Mouse (Mus musculus): ENCODE measurements around the gene Frmd4b.
A peak's percentile ranks its signal among the peaks of the same experiment; 100 is the strongest.

Frmd4b gene

DNA sequence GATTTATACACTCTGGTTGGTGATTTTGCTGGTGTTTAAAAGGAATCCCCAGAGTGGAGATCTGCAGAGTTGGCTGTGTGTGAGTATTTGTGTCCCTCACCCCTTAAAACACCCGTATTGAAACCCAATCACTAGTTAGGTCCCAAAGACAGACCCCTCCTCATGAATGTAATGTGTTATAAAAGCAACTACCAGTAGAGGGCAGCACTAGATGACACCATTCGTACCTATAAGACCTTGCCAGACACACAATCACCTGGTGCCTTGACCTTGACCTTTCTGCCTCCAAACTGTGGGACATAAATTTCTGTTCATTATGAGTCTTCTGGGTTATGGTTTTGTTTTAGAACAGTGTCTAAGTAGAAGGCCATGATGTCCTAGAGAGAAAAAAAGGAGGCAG, 96.8 kb downstream of the Frmd4b start:
- no peak for DNase-seq (ENCODE audit: low spot score)

DNA sequence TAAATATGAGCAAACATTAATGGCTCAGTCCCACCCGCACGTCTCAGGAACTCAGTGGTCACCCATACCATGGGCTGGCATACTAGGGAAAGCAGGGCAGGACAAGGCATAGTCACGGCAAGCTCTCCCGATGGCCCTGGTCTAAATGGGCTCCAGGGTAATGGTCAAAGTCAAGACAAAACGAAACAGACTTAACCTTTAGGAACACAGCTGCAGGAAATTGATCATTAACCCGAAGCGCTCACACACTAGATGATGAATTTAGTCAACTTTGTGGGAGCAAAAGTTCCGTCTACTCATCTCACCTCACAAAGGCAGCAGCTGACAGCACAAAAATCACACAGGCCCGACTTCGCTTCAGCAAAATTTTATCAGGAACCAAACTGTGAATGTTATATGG, 97.8 kb downstream of the Frmd4b start:
- DNase-seq (ENCODE audit: low spot score), result no peak

DNA sequence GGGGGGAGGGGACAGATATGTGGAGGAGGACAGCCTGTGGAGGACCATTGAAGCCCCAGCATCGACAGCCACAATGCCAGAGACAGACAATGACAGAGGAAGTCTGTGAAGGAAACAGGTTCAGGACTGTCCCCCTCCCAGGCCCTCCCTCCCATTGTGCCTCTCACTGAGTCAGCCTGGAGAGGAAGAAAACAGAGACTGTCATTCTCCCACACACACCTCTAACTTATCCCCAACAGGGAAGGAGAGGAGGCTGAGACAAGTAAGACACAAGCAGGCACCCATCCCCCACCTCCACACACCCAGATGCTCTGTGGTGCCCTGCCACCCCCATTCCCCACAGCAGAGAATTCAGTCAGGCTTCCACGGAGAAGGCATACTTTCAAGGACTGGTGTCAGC, 98.9 kb downstream of the Frmd4b start:
- no peak for DNase-seq (ENCODE audit: low spot score)

DNA sequence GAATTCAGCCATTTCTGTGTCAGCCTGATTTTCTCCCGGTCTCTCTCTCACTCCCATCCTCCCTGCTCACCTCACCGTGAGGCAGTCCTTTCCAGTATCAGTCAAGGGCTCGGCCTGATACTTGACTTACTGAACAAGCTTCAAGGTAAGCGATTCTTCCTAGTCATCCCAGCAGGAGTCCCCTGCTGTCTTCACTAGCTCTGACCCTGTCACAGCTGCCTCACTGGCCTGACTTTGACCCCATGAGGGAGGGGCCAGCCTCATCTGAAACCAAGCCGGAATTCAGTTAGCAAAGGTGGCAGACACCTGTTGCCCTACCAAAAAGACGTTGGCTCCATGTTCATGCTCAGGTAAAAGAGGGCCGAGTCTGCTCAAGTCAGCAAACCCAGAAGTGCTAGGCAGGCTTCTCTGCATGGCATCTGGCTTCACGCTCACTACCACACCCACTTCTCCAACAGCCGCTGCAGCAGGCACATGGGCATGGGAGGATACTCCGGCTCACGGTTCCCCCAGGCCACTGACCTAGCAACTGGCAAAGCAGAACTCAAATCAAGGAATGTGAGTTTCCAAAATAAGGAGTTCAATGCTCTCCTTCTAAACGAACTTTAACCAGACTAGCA, 99.6 kb downstream of the Frmd4b start:
- DNase-seq (ENCODE audit: low spot score), result no peak

DNA sequence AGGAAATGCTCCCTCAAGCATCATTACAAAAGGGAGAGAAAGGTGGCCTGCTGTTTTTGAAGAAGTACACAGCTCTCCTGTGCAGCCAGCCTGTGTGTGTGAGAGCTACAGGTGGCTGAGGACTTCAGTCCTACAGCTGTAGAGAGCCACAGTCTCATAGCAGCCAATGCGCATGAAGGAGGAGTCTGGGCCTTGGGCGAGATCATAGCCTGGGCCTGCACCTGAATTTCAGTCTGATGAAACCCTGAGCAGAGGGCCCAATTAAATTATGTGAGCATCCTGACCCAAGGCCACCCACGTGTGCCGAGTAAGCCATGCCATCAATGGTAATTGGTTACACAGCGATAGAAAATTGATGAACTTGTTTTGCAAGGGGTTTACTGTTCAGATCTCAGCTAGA, 100.4 kb downstream of the Frmd4b start:
- DNase-seq (ENCODE audit: low spot score), result no peak

DNA sequence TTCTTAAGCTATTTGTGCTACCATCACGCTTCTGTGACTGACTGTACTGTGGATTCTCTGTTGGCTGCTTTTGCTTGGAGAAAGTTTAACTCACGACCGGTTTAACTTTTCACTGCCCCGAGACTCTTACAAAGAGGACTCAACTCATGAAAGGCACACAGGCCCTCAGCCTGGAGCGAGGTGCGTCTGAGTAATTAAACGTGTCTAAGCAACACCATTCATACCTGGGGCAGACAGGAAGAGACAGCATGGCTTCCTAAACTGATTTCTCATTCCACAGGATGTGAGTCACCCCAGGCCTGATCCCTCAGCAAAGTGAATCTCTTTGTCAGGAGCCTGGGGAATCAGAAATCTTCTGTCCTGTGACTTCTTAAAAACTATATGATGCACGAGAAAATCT, 106.6 kb downstream of the Frmd4b start:
- no peak for DNase-seq (ENCODE audit: low spot score)

DNA sequence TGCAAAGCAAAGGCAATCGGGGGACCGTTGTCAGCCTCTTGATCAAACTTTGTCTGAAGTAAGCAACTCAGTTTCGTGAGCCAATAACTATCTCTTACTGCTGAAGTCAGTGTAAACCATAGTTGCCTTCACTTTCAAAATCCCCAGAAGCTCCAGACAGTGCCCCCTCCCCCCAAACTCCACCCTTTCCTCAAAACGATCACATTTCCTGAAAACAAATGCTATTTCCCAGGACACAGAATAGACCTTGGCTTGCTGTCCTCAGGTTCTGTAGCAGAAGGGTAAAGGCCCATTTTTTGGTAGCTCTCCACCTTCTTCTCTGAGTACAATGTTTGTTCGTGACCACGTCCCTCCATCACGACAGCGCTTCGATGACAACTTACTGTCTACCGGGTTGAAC, 107.9 kb downstream of the Frmd4b start:
- no peak for DNase-seq (ENCODE audit: low spot score)

DNA sequence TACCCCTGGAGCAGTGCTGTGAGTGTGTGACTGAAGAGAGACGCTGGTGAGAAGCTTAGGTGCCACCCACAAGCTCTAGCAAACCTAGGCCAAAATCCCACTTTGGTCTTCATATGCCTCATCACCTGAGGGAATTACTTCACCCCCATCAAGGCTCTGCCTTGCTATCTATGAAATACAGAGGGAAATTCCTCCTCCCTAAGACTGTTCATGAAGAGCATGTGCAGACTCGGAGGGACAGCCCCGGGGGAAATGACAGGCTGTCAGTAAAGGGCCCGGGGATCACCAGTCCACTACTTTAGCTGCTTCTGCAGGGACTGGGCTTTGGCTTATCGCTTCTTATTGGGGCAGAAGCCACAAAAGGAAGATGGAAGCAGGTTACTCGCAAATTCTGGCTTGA, 108.9 kb downstream of the Frmd4b start:
- no peak for DNase-seq (ENCODE audit: low spot score)

DNA sequence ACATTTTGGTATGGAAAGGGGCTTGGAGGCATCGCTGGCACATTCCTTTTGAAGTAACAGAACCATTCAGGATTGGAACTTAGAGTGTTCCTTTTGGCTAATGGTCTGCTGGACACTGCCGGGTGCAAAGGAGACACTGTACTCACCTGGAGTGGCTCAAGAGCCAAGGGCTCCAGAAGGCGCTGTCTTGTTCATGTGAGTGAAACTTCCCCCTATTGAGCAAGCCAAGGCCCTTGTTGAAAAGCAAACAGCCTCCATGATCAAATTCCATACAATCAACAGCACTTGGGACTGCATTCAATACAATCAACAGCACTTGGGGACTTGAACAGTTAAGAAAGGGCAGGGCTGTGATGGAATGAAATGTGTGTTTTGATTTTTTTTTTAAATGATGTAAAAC, 109.4 kb downstream of the Frmd4b start:
- DNase-seq (ENCODE audit: low spot score), result no peak

DNA sequence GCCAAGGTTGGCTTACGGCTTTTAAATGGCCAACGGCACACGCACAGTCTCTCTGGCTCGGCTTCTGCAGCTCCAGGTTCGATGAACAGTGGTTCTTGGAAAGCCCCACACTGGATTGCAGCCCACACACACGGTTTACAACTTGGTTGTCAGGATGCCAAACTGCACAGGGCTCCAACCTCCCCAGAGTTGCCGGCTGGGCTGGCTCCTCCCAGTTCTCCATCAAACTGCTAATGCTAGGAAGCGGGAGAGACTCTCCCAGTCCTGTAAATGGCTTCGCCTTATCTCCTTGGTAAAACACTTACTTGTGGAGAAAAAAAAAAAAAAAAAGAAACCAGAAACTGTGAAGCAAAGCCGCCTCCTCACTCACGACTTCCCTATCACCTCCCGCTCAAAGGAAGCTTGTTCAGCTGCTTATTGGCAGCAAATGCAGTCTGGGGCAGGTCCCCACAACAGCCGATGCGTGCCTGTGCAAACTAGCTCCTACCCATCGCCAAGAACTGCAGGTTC, 111.1 kb downstream of the Frmd4b start:
- peak; percentile 54 for DNase-seq (ENCODE audit: low spot score)

DNA sequence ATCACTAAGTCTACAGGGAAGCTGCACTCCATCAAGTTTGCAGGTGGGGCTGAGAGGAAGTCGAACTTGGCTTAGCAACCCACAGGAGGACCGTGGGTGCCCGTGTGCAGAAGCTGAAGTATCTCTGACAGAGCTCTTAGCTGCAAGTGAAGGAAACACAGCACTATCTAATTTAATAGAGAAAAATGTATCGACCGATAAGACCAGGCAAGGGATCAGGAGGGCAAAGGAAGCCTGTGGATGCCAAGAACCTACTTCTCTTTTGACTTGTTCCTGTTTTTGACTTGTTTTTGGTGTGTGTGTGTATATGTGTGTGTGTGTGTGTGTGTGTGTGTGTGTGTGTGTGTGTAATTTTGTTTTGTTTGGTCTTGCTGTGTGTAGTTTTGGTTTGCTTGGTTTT, 112.7 kb downstream of the Frmd4b start:
- DNase-seq (ENCODE audit: low spot score), result no peak

DNA sequence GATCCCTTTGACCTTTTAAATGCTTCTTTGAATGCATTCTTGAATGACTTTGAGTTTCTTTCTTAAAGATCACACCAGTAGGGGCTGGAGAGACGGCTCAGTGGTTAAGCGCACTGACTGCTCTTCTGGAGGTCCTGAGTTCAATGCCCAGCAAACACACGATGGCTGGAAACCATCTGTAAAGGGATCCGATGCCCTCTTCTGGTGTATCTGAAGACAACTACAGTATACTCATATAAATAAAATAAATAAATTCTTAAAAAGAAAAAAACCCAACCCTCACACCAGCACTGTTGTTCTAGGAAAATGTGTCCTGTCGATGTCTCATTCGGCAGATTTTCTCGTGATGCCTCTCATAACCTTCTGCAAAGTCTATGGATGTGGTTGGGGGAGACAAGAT, 116.3 kb downstream of the Frmd4b start:
- no peak for DNase-seq (ENCODE audit: low spot score)

DNA sequence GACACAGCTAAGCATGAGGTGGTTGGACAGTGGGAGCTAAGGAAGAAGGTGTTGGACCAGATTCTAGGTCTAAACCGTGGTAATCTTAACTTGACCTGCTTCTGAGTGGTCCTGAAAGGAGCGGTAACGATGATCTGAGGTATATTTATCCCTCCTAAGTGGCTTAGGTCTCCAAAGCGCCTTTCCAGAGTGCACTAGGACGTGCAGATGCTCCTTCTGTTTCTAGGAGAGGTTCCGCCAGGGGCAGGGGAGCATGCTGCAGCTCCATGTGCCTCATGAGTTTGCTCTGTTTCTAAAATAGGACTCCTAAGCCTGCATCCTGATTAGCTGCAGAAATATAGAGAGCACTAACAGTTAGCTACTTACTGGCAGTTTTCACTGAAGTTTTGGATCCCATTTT, 117.1 kb downstream of the Frmd4b start:
- DNase-seq (ENCODE audit: low spot score), result no peak

DNA sequence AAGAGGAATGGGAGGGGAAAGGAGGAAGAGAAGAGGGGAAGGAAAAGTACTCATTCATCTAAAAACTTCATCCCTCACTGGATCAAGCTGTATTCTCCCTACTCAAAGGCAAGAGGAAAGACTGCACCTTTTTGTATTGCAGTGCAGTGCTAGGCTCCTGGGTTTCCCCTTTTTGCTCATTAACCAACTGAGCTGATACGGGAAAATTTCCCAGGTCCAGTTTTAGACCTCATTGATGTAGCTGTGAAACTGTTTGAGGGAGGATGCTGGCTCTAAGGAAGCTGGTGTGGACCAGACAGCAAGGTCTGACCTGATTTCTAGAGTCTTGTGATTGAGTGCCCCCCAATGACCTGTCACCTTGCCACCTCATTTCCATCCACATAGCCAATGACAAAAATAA, 121.3 kb downstream of the Frmd4b start:
- DNase-seq (ENCODE audit: low spot score), result no peak

DNA sequence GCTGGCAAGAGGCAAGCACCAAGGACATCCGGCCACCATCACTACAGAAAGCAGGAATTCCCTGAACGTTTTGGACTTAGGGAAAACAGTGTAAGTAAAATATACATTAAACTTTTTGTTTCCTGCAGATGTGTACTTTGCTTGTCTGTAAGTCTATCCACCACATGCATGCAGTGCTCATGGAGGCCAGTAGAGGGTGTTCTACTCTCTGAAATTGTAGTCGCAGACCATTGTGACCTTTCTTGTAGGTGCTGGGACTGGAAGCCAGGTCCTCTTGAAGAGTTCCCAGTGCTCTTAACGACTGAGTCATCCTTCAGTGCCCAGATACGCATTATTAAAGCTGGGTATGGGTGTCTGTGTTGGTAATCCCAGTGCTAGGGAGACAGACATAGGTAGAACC, 126.3 kb downstream of the Frmd4b start:
- no peak for DNase-seq (ENCODE audit: low spot score)

DNA sequence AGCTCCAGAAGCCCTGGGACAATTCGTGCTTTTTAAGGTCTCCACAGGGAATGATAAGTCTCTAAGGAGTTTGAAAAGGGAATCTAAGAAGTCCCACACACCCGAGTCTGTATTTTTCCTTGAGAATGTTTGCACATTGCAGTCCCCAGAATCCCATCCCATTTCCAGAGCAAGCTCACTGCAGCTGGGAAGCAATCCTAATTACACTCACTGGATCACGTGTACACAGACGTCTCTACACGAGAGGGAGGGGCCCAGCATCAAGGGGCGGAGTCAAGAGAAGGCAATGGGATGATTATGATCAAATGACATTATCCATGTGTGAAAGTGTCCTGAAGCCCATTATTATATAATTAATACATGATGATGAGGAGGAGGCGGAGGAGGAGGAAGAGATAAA, 128.5 kb downstream of the Frmd4b start:
- no peak for DNase-seq (ENCODE audit: low spot score)

DNA sequence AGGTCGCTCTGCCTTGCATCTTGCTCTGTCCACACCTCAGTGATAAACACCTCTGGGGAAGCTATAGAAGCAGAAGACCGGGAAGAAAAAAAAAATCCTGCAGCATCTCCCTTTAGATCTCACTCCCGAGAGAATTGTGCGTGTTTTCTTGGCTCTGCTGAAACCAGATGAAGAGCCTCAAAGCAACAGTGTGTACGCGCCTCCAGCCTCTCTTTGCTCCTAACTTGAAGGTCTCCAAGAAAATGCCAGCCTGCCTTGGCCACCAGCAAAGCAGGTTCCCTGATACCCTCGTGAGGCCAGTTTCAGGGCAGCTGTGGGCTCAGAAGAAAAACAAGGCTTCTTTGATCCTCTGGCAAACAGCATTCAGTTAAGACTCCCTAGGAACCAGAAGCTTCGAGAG, 129.1 kb downstream of the Frmd4b start:
- DNase-seq (ENCODE audit: low spot score), result no peak

DNA sequence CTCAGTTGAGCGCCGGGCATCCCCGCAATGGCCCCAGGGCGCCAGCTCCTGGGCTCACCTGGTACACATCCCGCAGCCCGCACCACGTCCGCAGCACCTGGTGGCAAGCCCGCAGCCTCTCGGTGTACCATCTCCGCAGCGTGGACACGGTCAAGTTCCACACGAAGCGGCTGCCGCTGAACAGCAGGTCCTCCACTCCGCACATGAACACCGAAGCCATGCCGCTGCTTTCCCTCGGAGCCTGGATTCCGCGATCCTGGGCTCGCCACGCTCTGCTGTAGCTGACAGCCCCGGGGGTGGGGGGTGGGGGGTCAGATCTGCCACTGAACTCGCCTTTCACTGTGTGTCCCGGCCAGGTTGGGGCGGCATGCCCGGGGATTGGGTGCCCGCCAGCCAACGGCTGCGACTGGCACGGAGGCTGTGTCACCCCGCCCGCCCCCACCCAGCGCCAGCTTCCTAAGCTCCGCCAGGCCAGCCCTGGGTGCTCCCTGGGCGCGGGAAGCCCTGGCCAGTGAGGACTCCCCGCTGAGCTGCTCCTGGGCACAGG, 129.7 kb downstream of the Frmd4b start:
- DNase-seq (ENCODE audit: low spot score), result no peak

DNA sequence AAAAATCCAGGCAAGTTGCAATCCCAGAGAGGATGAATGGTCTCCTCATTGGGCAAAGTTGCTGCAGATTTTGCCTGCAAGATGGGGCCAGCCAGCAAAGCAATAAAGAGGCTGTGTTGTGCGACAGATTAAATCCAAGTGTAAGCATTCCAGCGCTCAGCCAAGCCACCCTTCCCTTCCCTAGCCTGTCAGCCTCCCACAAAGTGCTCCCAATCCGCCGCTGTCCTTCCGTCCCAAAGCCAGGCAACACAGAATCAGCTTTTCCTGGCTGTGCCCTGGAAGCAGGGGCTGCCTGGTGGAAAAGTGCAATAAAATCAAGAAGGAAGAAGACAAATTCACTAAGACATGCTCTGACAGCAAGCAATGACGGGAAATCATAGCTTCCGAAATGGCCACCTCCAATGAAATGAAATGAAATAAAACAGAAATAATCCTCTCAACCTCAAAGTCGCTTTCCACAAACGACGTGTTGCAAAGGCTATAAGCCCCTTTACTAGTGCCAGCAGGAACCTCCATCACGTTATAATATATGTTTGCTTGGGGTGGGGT, 130.5 kb downstream of the Frmd4b start:
- DNase-seq (ENCODE audit: low spot score), result no peak

DNA sequence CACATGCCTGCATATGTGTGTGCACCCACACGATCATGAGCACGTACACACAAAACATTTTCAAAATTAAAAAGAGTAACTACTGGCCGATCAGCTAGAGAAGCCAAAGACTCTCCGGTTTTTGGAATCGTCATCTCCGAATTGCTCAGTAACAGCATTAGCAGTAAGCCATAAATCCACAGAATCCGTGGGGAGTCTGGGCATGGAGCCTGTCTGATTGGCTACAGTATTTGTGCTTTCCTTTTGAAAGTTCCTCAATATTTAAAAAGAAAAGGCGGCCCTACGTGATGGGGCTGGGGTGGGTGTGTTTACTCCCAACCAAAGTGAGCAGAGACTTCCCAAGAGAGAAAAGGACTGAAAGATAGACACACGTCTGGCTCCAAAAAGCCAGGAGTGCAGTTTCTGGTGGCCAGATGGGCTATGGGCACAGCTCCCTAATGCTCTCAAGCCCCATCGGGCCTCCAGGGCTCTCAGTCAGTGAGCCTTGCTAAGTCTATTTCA, 131.4 kb downstream of the Frmd4b start:
- no peak for DNase-seq (ENCODE audit: low spot score)

DNA sequence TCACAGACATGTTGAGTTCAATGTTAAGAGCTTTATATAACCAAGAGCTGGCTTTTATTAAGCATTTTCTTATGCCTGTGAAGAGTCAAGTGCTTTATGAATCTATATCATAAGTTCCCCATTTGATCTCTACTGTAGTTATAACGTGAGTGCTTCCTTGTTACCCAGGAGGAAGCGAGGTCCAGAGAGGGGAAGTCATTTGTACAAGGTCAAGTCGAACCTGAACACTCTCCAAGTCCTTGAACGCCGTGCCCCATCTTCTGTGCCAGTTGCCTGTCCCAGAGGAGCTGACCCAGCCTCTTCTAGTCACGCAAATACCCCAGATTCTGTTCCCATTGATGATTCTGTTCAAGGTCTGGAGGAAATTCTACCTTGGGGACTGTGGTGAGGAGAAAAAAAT, 135.4 kb downstream of the Frmd4b start:
- DNase-seq (ENCODE audit: low spot score), result no peak

DNA sequence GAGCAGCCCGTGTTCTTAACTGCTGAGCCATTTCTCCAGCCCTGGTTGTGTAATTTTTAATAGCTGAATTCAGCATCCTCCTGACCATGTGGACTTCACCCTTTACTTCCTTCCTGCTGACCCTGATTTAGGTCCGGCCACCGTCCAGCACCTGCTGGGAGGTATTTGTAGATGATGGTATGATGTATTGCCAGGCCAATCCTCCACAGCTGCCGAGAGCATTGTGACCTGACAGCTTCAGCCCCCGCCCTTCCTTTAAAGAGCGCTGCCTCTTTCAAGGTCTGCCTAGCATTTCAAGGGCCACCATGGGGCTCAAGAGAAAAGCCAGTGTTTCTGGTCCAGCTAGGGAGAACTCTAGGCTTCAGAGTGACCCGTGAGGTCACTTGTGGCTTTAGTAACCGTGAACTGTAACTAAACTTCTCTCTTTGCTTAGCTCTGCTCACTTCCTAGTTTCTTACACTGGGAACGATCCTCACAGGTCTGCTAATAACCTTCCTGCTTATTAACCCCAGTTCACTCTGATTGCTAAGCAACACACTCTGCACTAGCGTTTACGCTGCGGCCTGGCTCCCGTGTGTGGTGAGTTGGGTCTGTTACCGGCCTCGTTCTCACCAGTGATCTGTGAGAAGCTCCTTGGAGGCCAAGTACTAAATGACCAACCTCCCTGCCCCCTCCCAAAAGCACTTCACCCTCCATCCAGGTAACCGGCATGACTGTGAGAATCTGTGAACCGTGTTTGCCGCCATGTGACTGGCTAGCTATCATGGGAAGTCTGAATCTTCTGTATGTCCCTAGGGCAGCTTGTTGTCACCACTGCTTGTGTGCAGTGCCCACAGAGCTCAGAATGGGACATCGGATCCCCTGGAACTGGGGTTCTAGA, 138.1 kb downstream of the Frmd4b start:
- no peak for DNase-seq (ENCODE audit: low spot score)

DNA sequence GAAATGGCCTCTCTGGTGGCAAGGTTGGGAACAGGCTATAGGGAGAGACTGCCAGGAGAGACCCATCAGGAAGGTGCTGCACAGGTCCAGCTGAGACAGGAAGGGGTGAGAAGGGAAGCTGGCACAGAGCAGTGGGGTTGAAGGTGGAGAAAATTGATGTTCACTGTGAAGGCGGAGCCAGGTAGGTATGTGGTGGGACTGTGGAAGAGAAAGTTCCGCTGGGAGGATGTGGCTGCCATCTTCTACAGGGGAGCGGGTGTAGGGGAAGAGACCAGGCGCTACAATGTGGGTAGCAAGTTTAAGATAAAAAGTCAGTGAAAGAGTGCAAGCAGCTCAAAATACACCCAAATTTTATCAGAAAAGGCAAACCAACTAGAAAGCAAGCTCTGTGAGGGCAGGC, 143.7 kb downstream of the Frmd4b start:
- no peak for DNase-seq (ENCODE audit: low spot score)

Measured in ovary, postnatal 10 days (tissue).